Mouse (Mus musculus): ENCODE data around the gene Ltbr.

Ltbr gene

GRCm38 (mm10) chr6:125313546-125314230, at the start of gene Ltbr:
Gene Ltbr, minus strand, starts transcription at chr6:125313885.
- DNase-seq (ENCODE audit: low spot score) = no peak

GRCm38 (mm10) chr6:125363021-125363420, 49.3 kb upstream of the Ltbr start:
- DNase-seq (ENCODE audit: low spot score) = no peak

DNA sequence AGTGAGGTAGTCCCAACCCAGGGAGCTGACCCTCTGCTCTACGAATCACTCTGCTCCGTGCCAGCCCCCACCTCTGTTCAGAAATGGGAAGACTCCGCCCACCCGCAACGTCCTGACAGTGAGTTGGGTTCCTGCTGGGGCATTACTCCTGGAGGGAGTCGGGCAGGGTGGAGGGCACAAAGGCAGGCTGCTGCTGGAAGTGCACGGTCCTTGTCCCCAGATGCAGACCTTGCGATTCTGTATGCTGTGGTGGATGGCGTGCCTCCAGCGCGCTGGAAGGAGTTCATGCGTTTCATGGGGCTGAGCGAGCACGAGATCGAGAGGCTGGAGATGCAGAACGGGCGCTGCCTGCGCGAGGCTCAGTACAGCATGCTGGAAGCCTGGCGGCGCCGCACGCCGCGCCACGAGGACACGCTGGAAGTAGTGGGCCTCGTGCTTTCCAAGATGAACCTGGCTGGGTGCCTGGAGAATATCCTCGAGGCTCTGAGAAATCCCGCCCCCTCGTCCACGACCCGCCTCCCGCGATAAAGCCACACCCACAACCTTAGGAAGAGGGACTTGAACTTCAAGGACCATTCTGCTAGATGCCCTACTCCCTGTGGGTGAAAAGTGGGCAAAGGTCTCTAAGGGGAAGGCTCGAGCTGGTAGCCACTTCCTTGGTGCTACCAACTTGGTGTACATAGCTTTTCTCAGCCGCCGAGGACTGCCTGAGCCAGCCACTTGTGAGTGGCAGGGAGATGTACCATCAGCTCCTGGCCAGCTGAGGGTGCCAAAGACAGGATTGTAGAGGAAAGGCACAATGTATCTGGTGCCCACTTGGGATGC, 48.0 kb upstream of the Ltbr start:
- no peak for DNase-seq (ENCODE audit: low spot score)

DNA sequence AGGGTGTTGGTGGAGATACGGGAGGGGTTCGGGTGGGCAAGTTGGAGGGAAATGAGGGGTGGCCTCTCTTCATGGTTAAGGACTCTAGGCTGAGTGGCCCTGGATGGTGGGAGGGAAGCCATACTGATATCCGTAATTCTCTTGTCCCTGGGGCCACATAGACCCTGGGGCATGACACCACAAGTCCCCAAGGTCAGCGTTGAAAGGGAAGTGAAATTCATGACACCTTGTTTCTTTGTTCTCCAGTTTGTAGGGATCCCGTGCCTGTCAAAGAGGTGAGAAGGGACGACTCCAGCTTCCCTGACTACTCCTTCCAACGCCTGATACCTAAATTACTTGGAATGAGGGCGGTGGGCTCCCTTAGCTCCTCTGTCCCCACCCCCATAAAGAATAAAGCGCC, 47.2 kb upstream of the Ltbr start:
- DNase-seq (ENCODE audit: low spot score) = no peak

DNA sequence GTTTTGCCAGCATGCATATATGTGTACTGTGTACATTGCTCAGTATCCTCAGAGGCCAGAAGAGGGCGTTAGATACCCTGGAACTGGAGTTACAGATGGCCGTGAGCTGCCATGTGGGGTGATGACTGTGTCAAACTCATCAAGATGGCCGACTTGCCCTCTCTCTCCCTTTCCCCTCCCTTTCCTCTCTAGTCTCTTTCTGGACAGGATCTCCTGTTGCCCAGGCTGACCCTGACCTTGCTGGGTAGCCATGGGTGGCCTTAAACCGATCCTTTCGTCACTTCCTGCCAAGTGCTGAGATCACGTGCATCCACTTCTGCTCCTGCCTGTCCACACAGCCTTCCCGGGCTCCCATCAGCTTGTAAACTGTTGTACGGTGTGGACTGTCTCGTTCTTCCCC, 46.3 kb upstream of the Ltbr start:
- no peak for DNase-seq (ENCODE audit: low spot score)

GRCm38 (mm10) chr6:125357334-125357733, 43.6 kb upstream of the Ltbr start:
- DNase-seq (ENCODE audit: low spot score) = no peak

- no peak for DNase-seq (ENCODE audit: low spot score)
Measured at GRCm38 (mm10) chr6:125356264-125356663, 42.6 kb upstream of the Ltbr start.

GRCm38 (mm10) chr6:125355197-125355741, 41.6 kb upstream of the Ltbr start:
- DNase-seq (ENCODE audit: low spot score) = no peak

DNA sequence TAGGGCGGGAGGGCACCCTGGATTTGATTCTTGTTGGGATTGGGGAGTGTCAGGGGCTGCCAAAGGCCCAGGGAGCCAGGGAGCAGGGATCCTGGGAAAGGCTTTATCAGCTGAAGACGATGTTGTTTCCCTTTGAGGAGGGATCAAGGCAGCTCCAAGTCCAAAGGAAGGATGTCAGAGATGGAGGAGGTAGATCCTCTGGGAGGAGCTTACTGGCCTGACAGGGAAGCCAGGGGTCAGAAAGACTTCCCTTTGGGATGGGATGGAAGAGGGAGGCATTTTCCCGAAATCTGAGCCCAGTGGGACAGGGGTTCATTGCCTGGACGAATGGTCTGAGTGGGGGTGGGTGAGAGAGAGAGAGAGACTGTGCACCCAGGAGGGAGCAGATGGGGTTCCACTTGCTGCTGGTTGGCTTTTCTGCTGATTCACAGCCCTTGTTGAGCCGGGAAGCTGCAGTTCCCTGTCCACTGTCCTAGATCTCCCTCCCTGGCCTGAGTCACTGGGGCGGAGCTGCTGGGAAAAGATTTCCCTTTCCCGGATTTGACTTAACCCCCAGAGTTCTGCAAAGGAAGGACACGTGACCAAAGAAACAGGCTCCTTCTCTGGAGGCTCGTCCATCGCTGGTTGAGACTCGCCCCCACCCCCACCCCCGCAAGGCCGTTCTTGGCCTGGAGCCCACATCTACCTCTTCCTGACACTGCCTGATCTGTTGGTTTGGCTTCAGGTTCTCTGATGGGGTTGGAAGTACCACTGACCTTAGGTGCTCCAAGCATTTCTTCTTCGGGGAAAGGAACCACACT, 40.9 kb upstream of the Ltbr start:
- no peak for DNase-seq (ENCODE audit: low spot score)

GRCm38 (mm10) chr6:125353655-125354054, 40.0 kb upstream of the Ltbr start:
- DNase-seq (ENCODE audit: low spot score) = no peak

DNA sequence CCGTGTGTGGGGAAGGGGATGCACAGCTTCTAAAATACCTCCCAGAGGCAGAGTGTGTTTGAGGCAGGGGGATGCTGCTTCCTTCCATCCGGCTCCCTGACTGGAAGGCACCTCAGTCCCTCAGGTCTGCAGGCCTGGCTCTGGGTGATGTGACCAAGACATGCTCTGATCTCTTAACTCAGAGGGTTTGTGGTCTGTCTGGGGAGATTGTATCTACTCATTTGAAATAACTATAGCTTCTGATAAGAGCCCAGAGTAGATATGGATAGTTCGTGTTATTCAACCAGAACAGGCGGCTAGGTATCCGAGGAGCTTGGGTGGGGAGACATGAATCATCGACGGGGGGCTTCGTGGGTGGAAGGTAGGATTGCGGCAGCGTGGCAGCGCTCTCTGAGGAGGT, 39.5 kb upstream of the Ltbr start:
- DNase-seq (ENCODE audit: low spot score) = no peak

DNA sequence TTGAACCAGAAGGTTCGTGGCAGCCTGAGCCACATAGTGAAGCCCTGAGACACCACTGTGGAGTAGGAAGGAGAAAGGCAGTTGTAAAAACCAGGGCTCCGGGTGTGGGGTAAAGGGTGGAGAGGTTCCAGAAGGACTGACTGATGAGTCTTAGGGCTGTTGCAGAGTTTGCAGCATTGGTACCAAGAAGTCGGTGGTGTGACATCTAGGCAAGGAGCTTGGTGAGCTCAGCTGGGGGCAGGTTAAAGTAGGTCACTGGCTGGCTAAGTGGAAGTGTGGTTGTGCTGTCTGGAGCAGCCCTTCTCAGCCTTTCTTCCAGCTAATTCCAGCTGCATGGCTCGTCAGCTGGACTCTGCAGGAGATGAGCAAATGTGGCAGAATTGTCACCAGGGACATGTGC, 39.1 kb upstream of the Ltbr start:
- no peak for DNase-seq (ENCODE audit: low spot score)

GRCm38 (mm10) chr6:125352046-125352384, 38.3 kb upstream of the Ltbr start:
- no peak for DNase-seq (ENCODE audit: low spot score)

DNA sequence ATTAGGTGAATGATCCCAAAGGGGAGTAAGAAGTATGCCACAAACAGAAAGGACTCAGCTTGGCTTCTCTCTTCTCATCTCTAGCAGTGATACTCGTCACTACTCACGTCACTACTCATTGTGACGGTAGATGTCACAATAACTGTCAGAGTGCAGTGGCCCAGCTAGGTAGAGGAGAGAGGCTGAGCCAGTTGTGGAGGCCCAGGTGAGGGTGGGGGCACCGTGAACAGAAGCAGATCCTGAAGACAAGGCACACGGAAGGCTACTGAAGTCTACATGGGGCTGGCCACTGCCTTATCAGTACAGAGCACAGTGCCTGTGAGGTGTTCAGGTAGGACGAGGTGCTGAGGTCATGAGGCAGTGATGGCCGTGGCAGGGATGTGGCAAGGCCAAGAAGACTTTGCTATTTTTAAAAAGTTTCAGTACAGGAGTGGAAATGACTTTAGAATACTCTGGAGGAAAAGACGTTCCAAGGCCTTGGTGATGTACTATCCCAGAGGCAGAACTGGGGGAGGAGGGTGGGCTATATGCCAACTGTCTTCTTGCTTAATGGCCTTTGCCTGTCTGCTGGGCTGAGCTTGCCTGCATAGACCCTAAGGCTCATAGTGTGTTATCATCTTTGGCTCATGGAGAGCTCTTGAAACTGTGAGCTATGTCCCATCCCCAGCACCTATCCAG, 37.8 kb upstream of the Ltbr start:
- DNase-seq (ENCODE audit: low spot score) = no peak

GRCm38 (mm10) chr6:125350995-125351324, 37.3 kb upstream of the Ltbr start:
- DNase-seq (ENCODE audit: low spot score) = no peak

DNA sequence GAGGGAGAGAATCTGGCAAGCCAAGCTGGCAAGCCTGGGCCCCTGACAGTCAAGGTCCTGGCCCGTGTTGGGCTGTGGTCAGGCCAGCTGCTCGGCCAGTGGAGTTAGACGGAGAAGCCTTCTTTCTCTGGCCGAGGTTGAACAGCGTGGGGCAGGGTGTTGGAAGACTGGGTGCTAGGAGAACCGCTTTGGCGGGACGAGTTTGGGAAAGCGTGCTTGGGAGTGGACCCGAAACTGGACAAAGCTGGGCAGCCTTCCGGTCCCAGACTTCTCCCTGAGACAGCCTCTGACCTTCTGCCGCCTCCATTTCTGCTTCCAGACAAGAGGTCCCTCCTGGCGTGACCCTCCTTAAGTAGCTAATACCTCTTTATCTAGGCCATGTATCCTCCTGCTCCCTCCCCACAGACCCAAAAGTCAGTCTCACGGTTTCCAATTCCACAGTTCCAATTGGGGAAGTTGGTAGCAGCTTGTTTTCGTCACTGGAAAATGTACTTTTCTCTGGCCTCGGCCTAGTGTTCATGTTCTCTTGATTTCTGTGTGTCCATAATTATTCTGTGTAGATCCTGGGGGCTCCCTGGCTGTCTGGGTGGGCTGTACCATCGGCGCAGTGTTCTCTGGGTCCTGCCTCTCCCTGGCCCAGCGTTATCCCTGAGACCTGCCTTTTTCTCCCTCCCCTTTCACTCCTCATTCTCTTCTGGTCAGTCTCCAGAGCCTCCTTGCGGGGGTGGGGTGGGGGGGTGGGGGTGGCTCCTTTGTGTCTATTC, 36.7 kb upstream of the Ltbr start:
- no peak for DNase-seq (ENCODE audit: low spot score)

DNA sequence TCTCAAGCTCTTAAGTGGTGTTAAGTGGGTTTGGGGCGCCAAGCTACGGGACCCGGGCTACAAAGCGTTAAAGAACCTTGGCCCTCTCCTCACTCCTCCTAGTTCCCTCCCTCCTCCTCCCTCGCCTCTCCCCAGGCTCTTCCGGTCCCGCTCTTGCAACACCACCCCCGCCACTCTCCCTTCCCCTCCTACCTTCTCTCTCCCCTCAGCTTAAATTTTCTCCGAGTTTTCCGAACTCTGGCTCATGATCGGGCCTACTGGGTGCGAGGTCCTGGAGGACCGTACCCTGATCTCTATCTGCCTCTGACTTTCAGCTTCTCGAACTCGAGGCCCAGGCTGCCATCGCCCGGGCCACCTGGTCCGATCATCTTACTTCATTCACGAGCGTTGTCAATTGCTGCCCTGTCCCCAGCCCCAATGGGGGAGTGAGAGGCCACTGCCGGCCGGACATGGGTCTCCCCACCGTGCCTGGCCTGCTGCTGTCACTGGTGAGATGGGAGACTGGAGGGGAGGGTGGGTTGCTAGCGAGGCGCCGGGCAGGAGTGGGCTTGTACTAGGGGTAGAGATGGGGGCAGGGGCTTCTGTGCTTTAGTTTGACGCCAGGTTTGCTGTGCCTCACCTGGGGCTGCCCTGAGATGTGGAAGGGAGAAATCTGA, 36.0 kb upstream of the Ltbr start:
- peak; percentile 12 for DNase-seq (ENCODE audit: low spot score)

GRCm38 (mm10) chr6:125348721-125349574, 35.3 kb upstream of the Ltbr start, which contains the start of gene Tnfrsf1a:
Gene Tnfrsf1a, plus strand, starts transcription at chr6:125349362.
- no peak for DNase-seq (ENCODE audit: low spot score)

- no peak for DNase-seq (ENCODE audit: low spot score)
Measured at GRCm38 (mm10) chr6:125346029-125346428, 32.3 kb upstream of the Ltbr start.

GRCm38 (mm10) chr6:125345625-125346024, 31.9 kb upstream of the Ltbr start:
- DNase-seq (ENCODE audit: low spot score) = no peak
